Mouse (Mus musculus) forebrain, postnatal 0 days (tissue): Measurements from ENCODE around the gene Prkca. TPM values are rescaled to one million over a fixed set of nuclear protein-coding genes. Genes with fewer than 3 reads are reported as not detected.

Source experiments
- ATAC-seq: fragments of 200-750 bp; cut with Nextera tagmentation; 2 replicates; pipeline ENCODE4 v1.8.0; 2017; ENCODE audit warnings: mild to moderate bottlenecking, moderate library complexity
- DNase-seq: peaks from one replicate; pipeline ENCODE4 v3.0.0-alpha.2; 2015
- H3K27ac ChIP-seq: fragments of 300-500 bp; sonication (generic); 2 replicates; pipeline ENCODE4 v1.5.1; 2014; ENCODE audit warnings: low read depth, mild to moderate bottlenecking, antibody characterized with exemption, low read length, moderate library complexity, mixed read lengths
- H3K27me3 ChIP-seq: fragments of 300-500 bp; sonication (generic); 2 replicates; pipeline ENCODE4 v1.6.1; 2014; ENCODE audit warnings: mild to moderate bottlenecking, low read length, mixed read lengths; ENCODE audit not compliant: insufficient read depth
- H3K36me3 ChIP-seq: fragments of 300-500 bp; sonication (generic); 2 replicates; pipeline ENCODE4 v1.6.1; 2014; ENCODE audit warnings: mild to moderate bottlenecking, moderate library complexity; ENCODE audit not compliant: insufficient read depth
- H3K4me1 ChIP-seq: fragments of 300-500 bp; sonication (generic); 2 replicates; pipeline ENCODE4 v1.6.1; 2014; ENCODE audit warnings: antibody characterized with exemption; ENCODE audit not compliant: insufficient read depth
- H3K4me2 ChIP-seq: fragments of 300-500 bp; sonication (generic); 2 replicates; pipeline ENCODE4 v1.6.1; 2014; ENCODE audit warnings: low read depth, mild to moderate bottlenecking, moderate library complexity
- H3K4me3 ChIP-seq: fragments of 300-500 bp; sonication (generic); 2 replicates; pipeline ENCODE4 v1.5.1; 2014; ENCODE audit warnings: low read depth, low read length, mixed read lengths
- H3K9ac ChIP-seq: fragments of 300-500 bp; sonication (generic); 2 replicates; pipeline ENCODE4 v1.6.1; 2014; ENCODE audit warnings: mild to moderate bottlenecking
- H3K9me3 ChIP-seq: fragments of 300-500 bp; sonication (generic); 2 replicates; pipeline ENCODE4 v1.6.1; 2016; ENCODE audit warnings: low read length
- CTCF ChIP-seq: sonication (generic); IDR thresholded peaks from 2 replicates; pipeline ENCODE4 v1.5.1; 2016; ENCODE audit warnings: antibody characterized with exemption, control low read depth, low read depth
- WGBS: fragments of 180-500 bp; shearing (Covaris S2); extraction: QIAGEN DNeasy Blood & Tissue Kit; methylation state at CpG from one replicate; pipeline ENCODE4 v1.1.7; 2014; 5-methylcytosine and 5-hydroxymethylcytosine counted together
- polyA plus RNA-seq: library from polyadenylated mRNA; unstranded; fragments of >200 nt; fragmentation: Nextera tagmentation; extraction: Ambion mirVana; gene quantifications from 2 replicates; pipeline ENCODE4 v1.2.1, GENCODE M21; 2015
- total RNA-seq: library from RNA; depleted of rRNA; stranded (reverse); fragments of >200 nt; gene quantifications from 2 replicates; pipeline ENCODE4 v1.2.3, GENCODE M21; 2014

Gene Prkca
- total and polyA plus RNA-seq, 2 experiments from 2014 or later: 5.0 to 30.0 TPM

- no peak for TF ChIP-seq CTCF
- H3K9ac ChIP-seq: no peak overlapping the region
- H3K27me3 ChIP-seq: no peaks in the 10 kb centered on the region
- no peaks in the 10 kb centered on the region for H3K36me3 ChIP-seq
- H3K9me3 ChIP-seq: no peaks in the 10 kb centered on the region
- DNase-seq (no peak), ATAC-seq (no peak)
- WGBS: 75% methylated on average over 6 of the region's 6 CpGs
- no peak overlapping the region for H3K4me2 ChIP-seq
- no peak overlapping the region for H3K27ac ChIP-seq
- no peaks in the 10 kb centered on the region for H3K4me1 ChIP-seq
- H3K4me3 ChIP-seq: no peak overlapping the region
These were observed 42.7 kb downstream of the Prkca start for GRCm38 (mm10) chr11:108301036-108301435.

- WGBS: 100% methylated on average over 1 of the region's 1 CpGs
- Histone ChIP-seq H3K27me3 (no peaks in the 10 kb centered on the region), H3K4me3 (no peak overlapping the region), H3K9me3 (no peaks in the 10 kb centered on the region), H3K4me1 (no peaks in the 10 kb centered on the region), H3K36me3 (no peaks in the 10 kb centered on the region), H3K9ac (no peak overlapping the region), H3K27ac (no peak overlapping the region), H3K4me2 (no peak overlapping the region)
- ATAC-seq (no peak), DNase-seq (no peak)
- TF ChIP-seq CTCF: no peak
These were observed 43.3 kb downstream of the Prkca start for GRCm38 (mm10) chr11:108300443-108300842.

- H3K9me3 ChIP-seq: no peaks in the 10 kb centered on the region
- no peak for TF ChIP-seq CTCF
- H3K27ac ChIP-seq: no peak overlapping the region
- DNase-seq (no peak), ATAC-seq (no peak)
- H3K4me2 ChIP-seq: no peak overlapping the region
- H3K36me3 ChIP-seq: no peaks in the 10 kb centered on the region
- WGBS: 91% methylated on average over 10 of the region's 10 CpGs
- no peaks in the 10 kb centered on the region for H3K27me3 ChIP-seq
- H3K9ac ChIP-seq: no peak overlapping the region
- H3K4me3 ChIP-seq: no peak overlapping the region
- no peaks in the 10 kb centered on the region for H3K4me1 ChIP-seq
These were observed 43.8 kb downstream of the Prkca start for GRCm38 (mm10) chr11:108299913-108300312.

- no peak overlapping the region for H3K4me3 ChIP-seq
- DNase-seq (no peak), ATAC-seq (no peak)
- no peak overlapping the region for H3K27ac ChIP-seq
- H3K36me3 ChIP-seq: no peaks in the 10 kb centered on the region
- H3K4me1 ChIP-seq: no peaks in the 10 kb centered on the region
- H3K9ac ChIP-seq: no peak overlapping the region
- H3K27me3 ChIP-seq: no peaks in the 10 kb centered on the region
- no peaks in the 10 kb centered on the region for H3K9me3 ChIP-seq
- H3K4me2 ChIP-seq: no peak overlapping the region
- TF ChIP-seq CTCF: no peak
- 48% methylated on average over 8 of the region's 8 CpGs for WGBS
These were observed 45.8 kb downstream of the Prkca start for GRCm38 (mm10) chr11:108297956-108298355.

- DNase-seq: no peak
- no peak overlapping the region for H3K9ac ChIP-seq
- no peak for TF ChIP-seq CTCF
These were observed 48.4 kb downstream of the Prkca start for GRCm38 (mm10) chr11:108295373-108295772.

GRCm38 (mm10) chr11:108294305-108294813 is 49.4 kb downstream of the Prkca start:
- Histone ChIP-seq H3K9ac (no peak overlapping the region), H3K27ac (no peak overlapping the region), H3K4me2 (no peak overlapping the region), H3K4me1 (no peaks in the 10 kb centered on the region), H3K4me3 (no peak overlapping the region), H3K9me3 (no peaks in the 10 kb centered on the region), H3K36me3 (no peaks in the 10 kb centered on the region), H3K27me3 (no peaks in the 10 kb centered on the region)
- 89% methylated on average over 12 of the region's 12 CpGs for WGBS
- no peak for DNase-seq
- ATAC-seq: no peak
- no peak for TF ChIP-seq CTCF

More at GRCm38 (mm10) chr11:108295373-108295772, 48.4 kb downstream of the Prkca start:
- no peak for ATAC-seq
- Histone ChIP-seq H3K4me2 (no peak overlapping the region), H3K9me3 (no peaks in the 10 kb centered on the region), H3K4me1 (no peaks in the 10 kb centered on the region), H3K27me3 (no peaks in the 10 kb centered on the region), H3K4me3 (no peak overlapping the region), H3K27ac (no peak overlapping the region), H3K36me3 (no peaks in the 10 kb centered on the region)

- Histone ChIP-seq H3K27me3 (no peaks in the 10 kb centered on the region), H3K27ac (no peak overlapping the region), H3K36me3 (no peaks in the 10 kb centered on the region), H3K9me3 (no peaks in the 10 kb centered on the region), H3K4me1 (no peaks in the 10 kb centered on the region), H3K9ac (no peak overlapping the region), H3K4me3 (no peak overlapping the region), H3K4me2 (no peak overlapping the region)
- ATAC-seq: no peak
- WGBS: 66% methylated on average over 3 of the region's 3 CpGs
- TF ChIP-seq CTCF: no peak
- DNase-seq: no peak
These were observed 49.9 kb downstream of the Prkca start for GRCm38 (mm10) chr11:108293843-108294242.
